Comparison of ENCODE assay signal across 22 mouse cellular contexts in genomic region chr4:135404916-135405315, GRCm38 (mm10). TPM values are rescaled to one million over a fixed set of nuclear protein-coding genes. Genes with fewer than 3 reads are reported as not detected.
DNase-seq lines count a peak whose midpoint lies in the region; ATAC-seq and TF ChIP-seq lines count a peak whose summit lies in the region.
"Had no signal": no experiment of that assay in that cellular context is flagged by ENCODE, and none has a peak within 500 bp of the region (broad histone marks: within the 10 kb centered on the region; RNA-seq: fewer than 3 reads in every experiment).

No protein-coding gene starts in this region.

- no peaks in the 10 kb centered on the region for H3K27me3 ChIP-seq in intestine, embryonic 15.5 days (replicated peaks)
- no peaks in the 10 kb centered on the region for H3K27me3 ChIP-seq in intestine, postnatal 0 days (replicated peaks; ENCODE audit: control insufficient read depth, insufficient read depth, low read length)
- peaks cover 10% of the 10 kb centered on the region for H3K27me3 ChIP-seq in erythroblast, embryonic 14.5 days (ENCODE audit: control insufficient read depth)
- peaks cover 3% of the 10 kb centered on the region; the same call in 1 of the 2 replicates for H3K27me3 ChIP-seq in liver, embryonic 14.5 days (ENCODE audit: control insufficient read depth, insufficient read depth, low read length)
- no peaks in the 10 kb centered on the region for H3K27me3 ChIP-seq in stomach, postnatal 0 days (ENCODE audit: control insufficient read depth, insufficient read depth, low read length)
- no peaks in the 10 kb centered on the region for H3K27me3 ChIP-seq in hindbrain, embryonic 11.5 days (ENCODE audit: control insufficient read depth, insufficient read depth, low read length)
- 0 out of 2 replicates have a peak, but pooled peaks cover 12% of the 10 kb centered on the region for H3K27me3 ChIP-seq in hindbrain, embryonic 12.5 days
- H3K27me3 ChIP-seq: forebrain, embryonic 12.5 days; midbrain, embryonic 13.5 days had no signal

- TF ChIP-seq EP300 in liver, embryonic 14.5 days (IDR thresholded peaks at IDR 0.05; ENCODE audit: low read depth): no peak
- TF ChIP-seq EP300 in stomach, postnatal 0 days (optimal IDR thresholded peaks at IDR 0.05): no peak

- peak; percentile 24 to 53 (median 45) for DNase-seq in liver, embryonic 14.5 days (ENCODE audit: low read depth in 3 of 3, low spot score in 3 of 3)
- peak; percentile 58 for DNase-seq in stomach, postnatal 0 days (ENCODE audit: low spot score)
- no peak for DNase-seq in hindbrain, embryonic 11.5 days (ENCODE audit: low spot score)
- DNase-seq in lung, adult 2 months: no peak
- DNase-seq: adrenal gland, adult 2 months; B cell, adult 2 months; cerebellum, adult 11-12 months; cerebellum, postnatal 14 days; embryo, embryonic 11 days; heart, adult 11 months; kidney, adult 11 months; thymus, adult 2 months had no signal

- no peak for TF ChIP-seq POLR2A in lung, adult 2 months (IDR thresholded peaks at IDR 0.05; ENCODE audit: borderline replicate concordance, extremely low read depth, low read depth, low read length)

- no peak overlapping the region for H3K27ac ChIP-seq in intestine, embryonic 15.5 days
- no peak overlapping the region for H3K27ac ChIP-seq in intestine, postnatal 0 days (ENCODE audit: low read depth, low read length)
- H3K27ac ChIP-seq in liver, embryonic 14.5 days: peak overlapping the region; percentile 19
- no peak overlapping the region for H3K27ac ChIP-seq in stomach, postnatal 0 days (replicated peaks)
- H3K27ac ChIP-seq in hindbrain, embryonic 11.5 days (ENCODE audit: low read depth, low read length): no peak overlapping the region
- H3K27ac ChIP-seq in hindbrain, embryonic 12.5 days: no peak overlapping the region
- H3K27ac ChIP-seq: forebrain, embryonic 12.5 days; hindbrain, embryonic 13.5 days; limb, embryonic 13.5 days; midbrain, embryonic 13.5 days had no signal

- no peak overlapping the region for H3K9ac ChIP-seq in intestine, embryonic 15.5 days
- no peak overlapping the region for H3K9ac ChIP-seq in intestine, postnatal 0 days (ENCODE audit: low read depth, low read length)
- H3K9ac ChIP-seq in liver, embryonic 14.5 days (replicated peaks): 0 out of 2 replicates have a peak overlapping the region, but pooled peaks have one; percentile 14
- H3K9ac ChIP-seq in stomach, postnatal 0 days (ENCODE audit: low read length): no peak overlapping the region
- no peak overlapping the region for H3K9ac ChIP-seq in hindbrain, embryonic 11.5 days (ENCODE audit: low read depth, low read length)
- H3K9ac ChIP-seq in hindbrain, embryonic 12.5 days: no peak overlapping the region
- H3K9ac ChIP-seq: forebrain, embryonic 12.5 days; hindbrain, embryonic 13.5 days; limb, embryonic 13.5 days; midbrain, embryonic 13.5 days had no signal

- H3K9me3 ChIP-seq in intestine, embryonic 15.5 days: no peaks in the 10 kb centered on the region
- H3K9me3 ChIP-seq in intestine, postnatal 0 days (ENCODE audit: control insufficient read depth): no peaks in the 10 kb centered on the region
- H3K9me3 ChIP-seq in erythroblast, embryonic 14.5 days (ENCODE audit: control insufficient read depth, low read length): 0 out of 2 replicates have a peak, but pooled peaks cover under 1% of the 10 kb centered on the region
- H3K9me3 ChIP-seq in liver, embryonic 14.5 days (ENCODE audit: control insufficient read depth, low read length): no peaks in the 10 kb centered on the region
- H3K9me3 ChIP-seq in stomach, postnatal 0 days (ENCODE audit: control insufficient read depth, low read length): no peaks in the 10 kb centered on the region
- no peaks in the 10 kb centered on the region for H3K9me3 ChIP-seq in hindbrain, embryonic 11.5 days (ENCODE audit: control insufficient read depth, low read length)
- H3K9me3 ChIP-seq in hindbrain, embryonic 12.5 days (replicated peaks): no peaks in the 10 kb centered on the region
- H3K9me3 ChIP-seq: forebrain, embryonic 12.5 days; hindbrain, embryonic 13.5 days; limb, embryonic 13.5 days; midbrain, embryonic 13.5 days had no signal

- no peak overlapping the region for H3K4me3 ChIP-seq in intestine, embryonic 15.5 days (replicated peaks)
- H3K4me3 ChIP-seq in intestine, postnatal 0 days (ENCODE audit: low read depth, low read length): no peak overlapping the region
- peak overlapping the region; percentile 10 for H3K4me3 ChIP-seq in erythroblast, embryonic 14.5 days (replicated peaks)
- no peak overlapping the region for H3K4me3 ChIP-seq in liver, embryonic 14.5 days (ENCODE audit: insufficient read depth in 1 of 2, low read depth in 2 of 2, low read length in 2 of 2)
- H3K4me3 ChIP-seq in stomach, postnatal 0 days (ENCODE audit: low read depth, low read length): no peak overlapping the region
- no peak overlapping the region for H3K4me3 ChIP-seq in hindbrain, embryonic 11.5 days (ENCODE audit: low read depth, low read length)
- H3K4me3 ChIP-seq in hindbrain, embryonic 12.5 days: no peak overlapping the region
- H3K4me3 ChIP-seq in lung, adult 2 months (replicated peaks; ENCODE audit: extremely low read depth, low read depth, low read length): no peak overlapping the region
- H3K4me3 ChIP-seq: forebrain, embryonic 12.5 days; hindbrain, embryonic 13.5 days; limb, embryonic 13.5 days; midbrain, embryonic 13.5 days; myocyte had no signal

- WGBS in intestine, embryonic 15.5 days: 83% methylated on average over 2 of the region's 2 CpGs
- 76% methylated on average over 2 of the region's 2 CpGs for WGBS in intestine, postnatal 0 days
- WGBS in liver, embryonic 14.5 days (ENCODE audit: insufficient replicate concordance): 45% methylated on average over 2 of the region's 2 CpGs
- WGBS in stomach, postnatal 0 days: 89% methylated on average over 2 of the region's 2 CpGs
- WGBS in hindbrain, embryonic 11.5 days: 78% methylated on average over 2 of the region's 2 CpGs
- 81% methylated on average over 2 of the region's 2 CpGs for WGBS in hindbrain, embryonic 12.5 days
- WGBS in lung, adult 2 months: 98% methylated on average over 2 of the region's 2 CpGs

- no peak for TF ChIP-seq CTCF in intestine, postnatal 0 days (IDR thresholded peaks at IDR 0.05; ENCODE audit: low read depth)
- no peak for TF ChIP-seq CTCF in liver, embryonic 14.5 days (IDR thresholded peaks at IDR 0.05; ENCODE audit: low read depth)
- no peak for TF ChIP-seq CTCF in stomach, postnatal 0 days (IDR thresholded peaks at IDR 0.05; ENCODE audit: low read depth)
- no peak for TF ChIP-seq CTCF in lung, adult 2 months (IDR thresholded peaks at IDR 0.05; ENCODE audit: insufficient read depth, low read length)

- H3K4me1 ChIP-seq in intestine, embryonic 15.5 days (replicated peaks): no peaks in the 10 kb centered on the region
- H3K4me1 ChIP-seq in intestine, postnatal 0 days (replicated peaks; ENCODE audit: control insufficient read depth, insufficient read depth, low read length): no peaks in the 10 kb centered on the region; the same call in 1 of the 2 replicates
- H3K4me1 ChIP-seq in erythroblast, embryonic 14.5 days (ENCODE audit: control insufficient read depth): peaks cover 45% of the 10 kb centered on the region
- peaks cover 15 to 27% of the 10 kb centered on the region in 2 experiments for H3K4me1 ChIP-seq in liver, embryonic 14.5 days (replicated peaks; ENCODE audit: control insufficient read depth in 2 of 2, insufficient read depth in 2 of 2, low read length in 1 of 2)
- H3K4me1 ChIP-seq in stomach, postnatal 0 days (replicated peaks; ENCODE audit: control insufficient read depth, insufficient read depth): no peaks in the 10 kb centered on the region
- H3K4me1 ChIP-seq in hindbrain, embryonic 11.5 days (replicated peaks; ENCODE audit: control insufficient read depth, insufficient read depth, low read length): no peaks in the 10 kb centered on the region
- no peaks in the 10 kb centered on the region for H3K4me1 ChIP-seq in hindbrain, embryonic 12.5 days
- H3K4me1 ChIP-seq in lung, adult 2 months (ENCODE audit: control insufficient read depth, insufficient read depth, low read length): no peaks in the 10 kb centered on the region
- H3K4me1 ChIP-seq: hindbrain, embryonic 13.5 days; limb, embryonic 13.5 days had no signal

- no peak overlapping the region for H3K4me2 ChIP-seq in intestine, embryonic 15.5 days (replicated peaks)
- H3K4me2 ChIP-seq in intestine, postnatal 0 days (replicated peaks; ENCODE audit: low read depth): no peak overlapping the region
- peak overlapping the region; percentile 44 for H3K4me2 ChIP-seq in liver, embryonic 14.5 days (ENCODE audit: low read depth)
- no peak overlapping the region for H3K4me2 ChIP-seq in stomach, postnatal 0 days (replicated peaks; ENCODE audit: low read depth)
- H3K4me2 ChIP-seq in hindbrain, embryonic 11.5 days (replicated peaks; ENCODE audit: low read depth, low read length): no peak overlapping the region
- H3K4me2 ChIP-seq in hindbrain, embryonic 12.5 days (replicated peaks): no peak overlapping the region
- H3K4me2 ChIP-seq: forebrain, embryonic 12.5 days; hindbrain, embryonic 13.5 days; limb, embryonic 13.5 days; midbrain, embryonic 13.5 days had no signal

- ATAC-seq in intestine, embryonic 15.5 days: peak; percentile 81
- ATAC-seq in intestine, postnatal 0 days: no peak
- peak; percentile 91 for ATAC-seq in liver, embryonic 14.5 days (ENCODE audit: insufficient read depth)
- peak; percentile 68 for ATAC-seq in stomach, postnatal 0 days (ENCODE audit: low FRiP score, low TSS enrichment)
- ATAC-seq in hindbrain, embryonic 11.5 days (ENCODE audit: low FRiP score): no peak
- ATAC-seq in hindbrain, embryonic 12.5 days (ENCODE audit: low FRiP score): no peak
- ATAC-seq: midbrain, embryonic 13.5 days had no signal

- H3K36me3 ChIP-seq in intestine, embryonic 15.5 days: no peaks in the 10 kb centered on the region
- H3K36me3 ChIP-seq in intestine, postnatal 0 days (ENCODE audit: control insufficient read depth, insufficient read depth): no peaks in the 10 kb centered on the region
- H3K36me3 ChIP-seq in erythroblast, embryonic 14.5 days (ENCODE audit: control insufficient read depth): no peaks in the 10 kb centered on the region; the same call in 1 of the 2 replicates
- H3K36me3 ChIP-seq in liver, embryonic 14.5 days (replicated peaks; ENCODE audit: control insufficient read depth, insufficient read depth, low read depth): no peaks in the 10 kb centered on the region
- no peaks in the 10 kb centered on the region for H3K36me3 ChIP-seq in stomach, postnatal 0 days (ENCODE audit: control insufficient read depth, insufficient read depth, low read length)
- no peaks in the 10 kb centered on the region for H3K36me3 ChIP-seq in hindbrain, embryonic 11.5 days (ENCODE audit: control insufficient read depth, insufficient read depth, low read length)
- no peaks in the 10 kb centered on the region for H3K36me3 ChIP-seq in hindbrain, embryonic 12.5 days
- H3K36me3 ChIP-seq: forebrain, embryonic 12.5 days; limb, embryonic 13.5 days; midbrain, embryonic 13.5 days had no signal

RNA-seq across cellular contexts. Expression of gene Ncmap, which starts 6.9 kb away (rescaled TPM):
- 7.4 and 7.7 TPM in 2 replicates for polyA plus RNA-seq in intestine, embryonic 15.5 days (2015; fragmentation: Nextera tagmentation; extraction: Ambion mirVana)
- 2.5 and 2.6 TPM in 2 replicates for polyA plus RNA-seq in intestine, postnatal 0 days (2015; fragmentation: Nextera tagmentation; extraction: Ambion mirVana)
- polyA plus RNA-seq in erythroblast, embryonic 14.5 days (2012): not detected in 2 replicates
- polyA plus RNA-seq in liver, embryonic 14.5 days (2012; rRNA removed): 0.04 and 0.08 TPM in 2 replicates
- polyA plus RNA-seq in liver, embryonic 14.5 days (2014; fragmentation: Nextera tagmentation; extraction: Ambion mirVana): 0.06 TPM in 1 of 2 replicates, not detected in the other
- polyA plus RNA-seq in stomach, postnatal 0 days (2015; fragmentation: Nextera tagmentation; extraction: Ambion mirVana): 39.8 and 42.2 TPM in 2 replicates
- polyA plus RNA-seq in hindbrain, embryonic 11.5 days (2014; fragmentation: Nextera tagmentation; extraction: Ambion mirVana): 0.75 TPM in 1 of 2 replicates, not detected in the other
- 2.9 and 6.1 TPM in 2 replicates for polyA plus RNA-seq in hindbrain, embryonic 12.5 days (2016; fragmentation: Nextera tagmentation; extraction: Ambion mirVana)
- 3.0 and 5.4 TPM in 2 replicates for polyA plus RNA-seq in lung, adult 2 months (2012; rRNA removed)
- polyA plus RNA-seq: macrophage had no signal

RNA-seq across cellular contexts. Expression of gene Rcan3, which starts 28.7 kb away (rescaled TPM):
- 14.9 and 17.9 TPM in 2 replicates for polyA plus RNA-seq in intestine, embryonic 15.5 days (2015; fragmentation: Nextera tagmentation; extraction: Ambion mirVana)
- 18.4 and 19.7 TPM in 2 replicates for polyA plus RNA-seq in intestine, postnatal 0 days (2015; fragmentation: Nextera tagmentation; extraction: Ambion mirVana)
- polyA plus RNA-seq in erythroblast, embryonic 14.5 days (2012): 0.58 and 1.2 TPM in 2 replicates
- polyA plus RNA-seq in liver, embryonic 14.5 days (2012; rRNA removed): 1.7 and 2.2 TPM in 2 replicates
- 2.8 and 3.1 TPM in 2 replicates for polyA plus RNA-seq in liver, embryonic 14.5 days (2014; fragmentation: Nextera tagmentation; extraction: Ambion mirVana)
- 15.7 and 15.8 TPM in 2 replicates for polyA plus RNA-seq in stomach, postnatal 0 days (2015; fragmentation: Nextera tagmentation; extraction: Ambion mirVana)
- polyA plus RNA-seq in hindbrain, embryonic 11.5 days (2014; fragmentation: Nextera tagmentation; extraction: Ambion mirVana): 11.0 and 13.9 TPM in 2 replicates
- 20.0 and 20.1 TPM in 2 replicates for polyA plus RNA-seq in hindbrain, embryonic 12.5 days (2016; fragmentation: Nextera tagmentation; extraction: Ambion mirVana)
- 13.6 and 14.3 TPM in 2 replicates for polyA plus RNA-seq in lung, adult 2 months (2012; rRNA removed)

RNA-seq across cellular contexts. Expression of gene Srrm1, which starts 51.8 kb away (rescaled TPM):
- polyA plus RNA-seq in intestine, embryonic 15.5 days (2015; fragmentation: Nextera tagmentation; extraction: Ambion mirVana): 189 and 248 TPM in 2 replicates
- 113 and 126 TPM in 2 replicates for polyA plus RNA-seq in intestine, postnatal 0 days (2015; fragmentation: Nextera tagmentation; extraction: Ambion mirVana)
- 52.0 and 52.9 TPM in 2 replicates for polyA plus RNA-seq in erythroblast, embryonic 14.5 days (2012)
- 26.7 and 43.6 TPM in 2 replicates for polyA plus RNA-seq in liver, embryonic 14.5 days (2012; rRNA removed)
- polyA plus RNA-seq in liver, embryonic 14.5 days (2014; fragmentation: Nextera tagmentation; extraction: Ambion mirVana): 94.8 and 99.4 TPM in 2 replicates
- 95.9 and 108 TPM in 2 replicates for polyA plus RNA-seq in stomach, postnatal 0 days (2015; fragmentation: Nextera tagmentation; extraction: Ambion mirVana)
- 220 and 289 TPM in 2 replicates for polyA plus RNA-seq in hindbrain, embryonic 11.5 days (2014; fragmentation: Nextera tagmentation; extraction: Ambion mirVana)
- 238 and 258 TPM in 2 replicates for polyA plus RNA-seq in hindbrain, embryonic 12.5 days (2016; fragmentation: Nextera tagmentation; extraction: Ambion mirVana)
- polyA plus RNA-seq in lung, adult 2 months (2012; rRNA removed): 19.4 and 31.0 TPM in 2 replicates

Comparison
In these comparisons a context has a peak if more than half of its experiments do, and no peak if none do; other contexts are left out.
1. ATAC-seq: peak in intestine, embryonic 15.5 days (single experiment), liver, embryonic 14.5 days (single experiment) and stomach, postnatal 0 days (single experiment); none in intestine, postnatal 0 days (single experiment), hindbrain, embryonic 11.5 days (single experiment) and hindbrain, embryonic 12.5 days (single experiment).
2. DNase-seq: peak in liver, embryonic 14.5 days (3 of 3) and stomach, postnatal 0 days (single experiment); none in hindbrain, embryonic 11.5 days (single experiment) and lung, adult 2 months (single experiment).